Mouse (Mus musculus): ENCODE measurements around the gene Rab30. TPM values are rescaled to one million over a fixed set of nuclear protein-coding genes. Genes with fewer than 3 reads are reported as not detected.
A peak's percentile ranks its signal among the peaks of the same experiment; 100 is the strongest.

Rab30 gene
- polyA plus RNA-seq, 1 experiment, result 23.0 TPM

DNA sequence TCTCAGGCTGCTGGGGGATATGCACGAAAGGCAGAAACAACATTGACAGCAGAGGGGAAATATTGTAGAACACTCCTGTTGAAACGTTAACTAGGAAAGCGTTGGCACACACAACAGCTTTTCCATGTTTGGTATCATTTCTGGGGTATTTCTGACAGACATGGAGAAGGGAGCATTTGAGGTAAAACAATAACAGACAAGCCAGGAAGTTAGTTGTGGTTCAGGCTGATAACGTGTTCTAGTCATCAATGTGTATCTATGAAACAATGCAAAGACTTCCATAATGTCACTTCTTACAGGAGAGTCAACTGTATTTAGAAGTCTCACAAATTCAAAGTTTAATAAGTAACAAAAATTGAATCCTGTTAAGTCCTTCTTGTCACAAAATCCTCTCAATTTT is 130.2 kb downstream of the Rab30 start:
- Histone ChIP-seq H3K27me3 (ENCODE audit: control insufficient read depth, insufficient read depth, low read length) (no peaks in the 10 kb centered on the region), H3K27ac (ENCODE audit: insufficient read depth, low read length) (no peak overlapping the region), H3K4me3 (replicated peaks; ENCODE audit: insufficient read depth, low read depth, low read length) (no peak overlapping the region), H3K4me1 (ENCODE audit: control insufficient read depth, insufficient read depth, low read length) (no peaks in the 10 kb centered on the region; the same call in 1 of the 2 replicates)
- WGBS, result 89% methylated on average over 4 of the region's 4 CpGs
- no peak for DNase-seq
- TF ChIP-seq POLR2A (IDR thresholded peaks at IDR 0.05; ENCODE audit: borderline replicate concordance, insufficient read depth, low read length), result no peak
- no peak for TF ChIP-seq CTCF (IDR thresholded peaks at IDR 0.05; ENCODE audit: borderline replicate concordance, insufficient read depth, low read depth, low read length)

DNA sequence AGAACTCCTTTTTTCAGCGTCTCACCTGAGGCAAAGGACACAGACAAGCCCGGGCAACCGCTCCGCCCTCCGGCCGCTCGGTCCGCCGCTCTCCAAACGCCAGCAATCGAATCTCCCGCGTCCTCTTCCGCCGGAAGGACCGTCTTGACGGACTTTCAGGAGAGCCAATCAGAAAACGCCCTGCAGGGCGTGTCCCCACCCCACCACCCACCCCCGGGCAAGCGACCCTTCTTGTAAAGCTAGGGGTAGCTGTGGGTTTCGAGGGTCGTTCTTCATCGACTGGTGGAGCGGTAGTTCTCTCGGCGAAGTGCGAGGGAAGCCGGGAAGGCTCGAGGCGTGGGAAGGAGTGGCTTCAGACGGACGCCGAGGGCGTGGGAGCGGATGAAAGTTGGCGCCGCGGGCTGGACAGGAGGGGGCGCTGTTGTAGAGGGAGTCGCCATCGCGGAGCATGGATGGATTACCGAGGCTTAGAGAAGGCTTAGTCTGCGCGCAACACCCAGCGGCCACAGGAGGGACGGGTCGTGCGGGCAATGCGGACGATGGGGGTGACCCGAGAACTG is 132.8 kb downstream of the Rab30 start, which contains the start of the genes Ddias and Prcp:
Gene Ddias (minus strand): TSS at position 132 of the 560 bp plus-strand sequence.
Gene Prcp (plus strand): TSS at position 355 of the 560 bp plus-strand sequence.
- Histone ChIP-seq H3K4me3 (replicated peaks; ENCODE audit: insufficient read depth, low read depth, low read length) (peak within 1 kb of the TSS; percentile 90), H3K4me1 (ENCODE audit: control insufficient read depth, insufficient read depth, low read length) (no peaks in the 10 kb centered on the region; the same call in 1 of the 2 replicates), H3K27ac (ENCODE audit: insufficient read depth, low read length) (peak within 1 kb of the TSS; percentile 96), H3K27me3 (ENCODE audit: control insufficient read depth, insufficient read depth, low read length) (no peaks in the 10 kb centered on the region)
- TF ChIP-seq POLR2A (IDR thresholded peaks at IDR 0.05; ENCODE audit: borderline replicate concordance, insufficient read depth, low read length) (peak; percentile 42; the same call in 1 of the 2 replicates), CTCF (IDR thresholded peaks at IDR 0.05; ENCODE audit: borderline replicate concordance, insufficient read depth, low read depth, low read length) (peak; percentile 89)
- peak; percentile 92 to 96 for DNase-seq
- under 1% methylated on average over 53 of the region's 53 CpGs for WGBS

DNA sequence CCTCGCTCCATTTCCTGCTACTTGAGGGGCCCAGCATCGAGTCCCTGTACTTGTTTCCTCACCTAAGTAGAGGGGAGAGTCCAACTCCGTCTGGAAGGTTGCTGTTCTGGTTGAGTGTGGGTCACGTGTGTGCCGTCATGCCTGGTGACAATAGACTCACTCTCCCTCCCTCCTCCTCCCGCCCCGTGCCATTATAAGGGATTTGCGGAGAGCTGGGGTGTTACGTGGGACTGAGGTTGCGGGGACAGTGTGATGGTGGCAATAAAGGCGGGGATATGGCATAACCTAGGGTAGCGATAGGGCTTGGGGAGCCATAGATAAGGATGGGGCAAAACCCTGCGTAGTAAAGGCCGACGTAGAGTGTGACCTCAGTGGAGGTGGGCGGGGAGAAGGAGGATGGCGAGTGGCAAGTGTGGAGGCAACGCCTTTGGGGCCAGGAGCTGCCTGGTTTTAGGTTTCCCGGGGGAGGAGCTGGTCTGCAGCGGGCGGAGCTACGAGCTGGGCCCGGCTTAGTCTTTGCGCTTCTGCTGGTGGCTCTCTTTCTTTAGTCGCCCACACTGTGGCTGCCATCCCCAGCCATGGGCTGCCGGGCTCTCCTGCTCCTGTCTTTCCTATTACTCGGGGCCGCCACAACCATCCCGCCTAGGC is 133.5 kb downstream of the Rab30 start:
- peak overlapping the region; percentile 90 for H3K4me3 ChIP-seq (replicated peaks; ENCODE audit: insufficient read depth, low read depth, low read length)
- DNase-seq, result peak; percentile 93 to 95
- WGBS, result under 1% methylated on average over 29 of the region's 29 CpGs
- peak overlapping the region; percentile 96 for H3K27ac ChIP-seq (ENCODE audit: insufficient read depth, low read length)
- no peaks in the 10 kb centered on the region; the same call in 1 of the 2 replicates for H3K4me1 ChIP-seq (ENCODE audit: control insufficient read depth, insufficient read depth, low read length)
- TF ChIP-seq POLR2A (IDR thresholded peaks at IDR 0.05; ENCODE audit: borderline replicate concordance, insufficient read depth, low read length), result peak; percentile 77; the same call in 1 of the 2 replicates
- no peak for TF ChIP-seq CTCF (IDR thresholded peaks at IDR 0.05; ENCODE audit: borderline replicate concordance, insufficient read depth, low read depth, low read length)
- H3K27me3 ChIP-seq (ENCODE audit: control insufficient read depth, insufficient read depth, low read length), result no peaks in the 10 kb centered on the region

DNA sequence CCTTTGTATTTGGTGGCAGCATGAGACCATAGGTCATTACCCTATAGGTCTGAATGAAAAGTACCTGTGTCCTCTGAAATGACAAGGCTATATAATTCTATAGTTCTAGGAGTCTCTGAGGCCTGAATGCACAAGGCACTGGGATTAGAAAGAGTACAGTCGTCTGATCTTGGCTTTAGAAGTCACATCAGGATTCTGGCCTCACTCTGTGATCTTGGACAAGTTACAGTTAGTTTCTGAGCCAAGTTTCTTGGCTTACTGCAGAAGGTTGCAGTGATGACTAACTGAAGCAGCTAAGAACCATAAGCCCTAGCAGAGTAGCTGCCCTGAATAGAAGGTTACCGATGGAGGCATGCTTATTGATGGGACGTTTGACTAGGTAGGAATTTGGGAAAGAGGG is 134.7 kb downstream of the Rab30 start:
- Histone ChIP-seq H3K4me1 (ENCODE audit: control insufficient read depth, insufficient read depth, low read length) (no peaks in the 10 kb centered on the region; the same call in 1 of the 2 replicates), H3K4me3 (replicated peaks; ENCODE audit: insufficient read depth, low read depth, low read length) (no peak overlapping the region), H3K27me3 (ENCODE audit: control insufficient read depth, insufficient read depth, low read length) (no peaks in the 10 kb centered on the region), H3K27ac (ENCODE audit: insufficient read depth, low read length) (no peak overlapping the region)
- peak in 1 of 2 experiments; percentile 47 for DNase-seq
- TF ChIP-seq POLR2A (IDR thresholded peaks at IDR 0.05; ENCODE audit: borderline replicate concordance, insufficient read depth, low read length) (no peak), CTCF (IDR thresholded peaks at IDR 0.05; ENCODE audit: borderline replicate concordance, insufficient read depth, low read depth, low read length) (no peak)
- 27% methylated on average over 3 of the region's 3 CpGs for WGBS

DNA sequence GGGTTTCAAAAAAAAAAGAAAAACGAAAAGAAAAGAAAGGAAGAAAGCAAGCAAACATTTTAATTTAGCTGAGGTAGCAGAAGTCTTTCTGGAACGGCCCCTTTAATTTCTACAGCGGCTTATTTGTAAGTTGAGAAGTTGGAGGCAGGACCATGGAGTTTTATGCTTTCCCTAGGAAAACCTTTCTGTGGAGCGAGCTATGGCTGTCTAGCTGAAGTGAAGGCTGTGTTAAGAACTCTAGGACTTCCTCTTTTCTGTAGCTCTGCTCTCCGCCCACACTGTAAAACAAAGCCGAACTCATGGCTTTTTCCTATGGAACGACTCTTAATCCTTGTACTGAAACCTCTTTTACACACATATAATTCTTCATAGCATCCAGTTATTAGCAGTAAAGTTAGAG is 135.1 kb downstream of the Rab30 start:
- H3K4me3 ChIP-seq (replicated peaks; ENCODE audit: insufficient read depth, low read depth, low read length), result no peak overlapping the region
- H3K27ac ChIP-seq (ENCODE audit: insufficient read depth, low read length), result no peak overlapping the region
- H3K27me3 ChIP-seq (ENCODE audit: control insufficient read depth, insufficient read depth, low read length), result no peaks in the 10 kb centered on the region
- no peak for DNase-seq
- H3K4me1 ChIP-seq (ENCODE audit: control insufficient read depth, insufficient read depth, low read length), result no peaks in the 10 kb centered on the region; the same call in 1 of the 2 replicates
- TF ChIP-seq POLR2A (IDR thresholded peaks at IDR 0.05; ENCODE audit: borderline replicate concordance, insufficient read depth, low read length), result no peak
- TF ChIP-seq CTCF (IDR thresholded peaks at IDR 0.05; ENCODE audit: borderline replicate concordance, insufficient read depth, low read depth, low read length), result no peak
- WGBS, result 55% methylated on average over 7 of the region's 7 CpGs

DNA sequence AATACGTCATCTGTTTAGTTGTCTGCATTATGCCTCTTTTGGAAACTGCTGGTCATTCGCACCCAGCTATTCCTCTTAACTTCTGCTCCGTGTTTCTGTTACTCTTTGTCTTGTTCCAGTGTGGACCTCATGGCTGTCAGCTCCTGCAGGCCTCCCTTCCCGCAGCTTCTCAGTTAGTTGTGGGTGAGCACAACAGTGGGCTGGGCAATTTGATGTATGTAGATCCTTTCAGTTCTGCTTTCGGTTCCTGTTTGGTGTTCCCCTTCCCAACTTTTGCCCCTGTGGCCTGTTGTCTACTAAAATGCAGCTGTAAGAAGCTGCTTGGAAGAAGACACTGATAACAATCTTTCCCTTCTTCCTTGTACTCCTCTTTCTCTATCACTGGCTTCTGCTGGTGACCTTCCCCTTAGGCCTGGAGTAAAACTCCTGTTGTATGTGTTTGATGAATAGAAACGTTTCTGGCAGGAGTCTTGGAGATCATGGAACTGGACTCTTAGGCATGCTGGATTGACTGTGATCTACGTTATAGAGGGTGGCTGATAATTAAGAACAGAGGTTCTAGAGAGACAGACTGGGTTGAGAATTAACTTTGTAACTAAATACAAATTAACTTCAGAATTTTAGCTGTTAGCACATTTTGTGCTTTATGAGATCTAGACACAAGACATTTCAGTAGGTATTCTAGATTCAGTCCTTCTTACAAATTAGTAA is 137.3 kb downstream of the Rab30 start:
- H3K27me3 ChIP-seq (ENCODE audit: control insufficient read depth, insufficient read depth, low read length), result no peaks in the 10 kb centered on the region
- no peaks in the 10 kb centered on the region; the same call in 1 of the 2 replicates for H3K4me1 ChIP-seq (ENCODE audit: control insufficient read depth, insufficient read depth, low read length)
- no peak overlapping the region for H3K4me3 ChIP-seq (replicated peaks; ENCODE audit: insufficient read depth, low read depth, low read length)
- 83% methylated on average over 7 of the region's 7 CpGs for WGBS
- no peak for TF ChIP-seq POLR2A (IDR thresholded peaks at IDR 0.05; ENCODE audit: borderline replicate concordance, insufficient read depth, low read length)
- TF ChIP-seq CTCF (IDR thresholded peaks at IDR 0.05; ENCODE audit: borderline replicate concordance, insufficient read depth, low read depth, low read length), result no peak
- DNase-seq, result no peak
- H3K27ac ChIP-seq (ENCODE audit: insufficient read depth, low read length), result no peak overlapping the region

DNA sequence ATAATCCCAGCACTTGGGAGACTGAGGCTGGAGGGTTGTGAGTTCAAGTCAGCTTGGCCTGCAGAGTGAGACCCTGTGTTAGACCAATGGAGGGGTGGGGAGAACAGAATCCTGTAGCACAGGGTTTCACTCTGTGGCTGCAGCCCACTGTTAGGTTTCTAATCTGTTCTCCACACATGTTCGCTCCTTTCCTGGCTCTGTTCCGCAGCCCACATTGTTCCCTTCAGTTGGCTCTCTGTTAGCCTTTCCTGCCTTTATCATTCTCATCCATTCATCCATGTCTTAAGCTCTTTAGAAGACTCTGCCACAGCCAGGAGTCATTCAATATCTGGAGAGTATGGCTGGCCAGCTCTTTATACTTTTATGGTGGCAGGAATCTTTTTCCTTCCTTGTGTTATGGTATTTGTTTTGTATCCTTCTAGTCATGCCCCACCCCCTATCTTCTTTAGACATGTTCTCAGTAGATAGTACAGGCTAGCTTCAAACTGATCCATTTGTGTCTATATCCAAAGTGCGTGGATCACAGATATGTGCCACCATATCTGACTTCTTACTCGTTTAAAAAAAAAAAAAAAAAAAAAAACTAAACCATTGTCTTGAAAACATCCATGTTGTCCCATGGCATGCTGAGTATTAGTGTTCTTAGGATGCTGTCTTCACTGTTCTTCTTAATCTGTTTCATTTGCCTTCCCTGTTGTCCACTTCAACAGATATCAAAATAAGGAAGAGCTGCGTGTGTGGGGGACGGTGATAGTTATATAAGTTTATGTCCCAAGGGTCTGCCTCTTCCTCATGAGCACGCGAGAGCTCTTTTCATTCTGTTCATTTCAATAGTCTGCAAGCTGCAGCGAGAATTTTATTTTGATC is 142.7 kb downstream of the Rab30 start:
- Histone ChIP-seq H3K27me3 (ENCODE audit: control insufficient read depth, insufficient read depth, low read length) (no peaks in the 10 kb centered on the region), H3K27ac (ENCODE audit: insufficient read depth, low read length) (no peak overlapping the region), H3K4me1 (ENCODE audit: control insufficient read depth, insufficient read depth, low read length) (no peaks in the 10 kb centered on the region), H3K4me3 (replicated peaks; ENCODE audit: insufficient read depth, low read depth, low read length) (no peak overlapping the region)
- no peak for DNase-seq
- 81% methylated on average over 9 of the region's 9 CpGs for WGBS
- TF ChIP-seq CTCF (IDR thresholded peaks at IDR 0.05; ENCODE audit: borderline replicate concordance, insufficient read depth, low read depth, low read length), result no peak
- no peak for TF ChIP-seq POLR2A (IDR thresholded peaks at IDR 0.05; ENCODE audit: borderline replicate concordance, insufficient read depth, low read length)

All from cerebellum, adult 2 months (tissue).